Mouse (Mus musculus): Measurements from ENCODE around the gene Pla2g7. TPM values are rescaled to one million over a fixed set of nuclear protein-coding genes. Genes with fewer than 3 reads are reported as not detected.

Gene Pla2g7
- polyA plus RNA-seq, 1 experiment from 2014 or later: 14.5 TPM

DNA sequence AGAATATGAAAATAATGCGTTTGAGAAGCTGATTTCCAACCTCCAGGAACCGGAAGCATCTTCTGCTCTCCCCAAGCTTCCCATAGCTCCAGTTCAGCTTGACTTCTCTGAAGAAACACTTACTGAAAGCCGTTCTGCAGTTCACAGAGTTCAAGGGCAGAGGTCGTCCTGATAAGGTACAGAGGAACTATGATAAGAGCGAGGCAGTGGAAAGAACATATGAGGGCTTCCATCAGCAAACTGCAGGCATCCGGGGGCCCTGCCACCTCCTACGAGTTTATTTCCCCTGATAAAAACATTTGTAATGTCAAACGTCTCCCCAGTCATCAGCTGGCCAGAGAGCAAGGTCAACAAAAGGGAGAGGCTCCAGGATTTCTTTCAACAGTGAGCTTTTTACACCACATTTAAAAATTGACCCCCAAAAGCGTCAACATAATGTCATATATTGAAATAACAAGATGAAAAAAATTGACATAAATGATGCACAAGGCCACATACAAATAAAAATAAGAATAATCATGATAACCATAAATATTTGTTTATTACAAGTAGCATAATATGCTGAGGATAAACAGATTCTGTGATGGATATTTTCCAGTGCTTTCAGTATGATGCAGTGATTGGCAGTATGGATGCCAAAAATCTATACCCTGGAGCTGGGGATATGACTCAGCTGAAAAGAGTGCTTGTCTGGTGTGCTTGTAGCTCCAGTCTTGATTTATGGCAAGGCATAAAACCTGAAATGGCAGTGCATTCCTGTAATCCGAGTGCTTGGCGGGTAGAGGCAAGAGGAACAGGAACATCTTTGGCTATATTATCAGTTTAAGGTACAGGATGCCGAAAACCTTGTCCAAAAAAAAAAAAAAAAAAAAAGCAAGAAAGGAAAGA, 13.1 kb upstream of the Pla2g7 start:
- no peak for ATAC-seq (replicated peaks)
- Histone ChIP-seq H3K9ac (no peak overlapping the region), H3K27ac (no peak overlapping the region), H3K4me2 (no peak overlapping the region), H3K27me3 (replicated peaks) (no peaks in the 10 kb centered on the region), H3K9me3 (no peaks in the 10 kb centered on the region), H3K4me3 (no peak overlapping the region), H3K4me1 (0 out of 2 replicates have a peak, but pooled peaks cover 4% of the 10 kb centered on the region), H3K36me3 (replicated peaks) (no peaks in the 10 kb centered on the region)
- 85% methylated on average over 12 of the region's 12 CpGs for WGBS

DNA sequence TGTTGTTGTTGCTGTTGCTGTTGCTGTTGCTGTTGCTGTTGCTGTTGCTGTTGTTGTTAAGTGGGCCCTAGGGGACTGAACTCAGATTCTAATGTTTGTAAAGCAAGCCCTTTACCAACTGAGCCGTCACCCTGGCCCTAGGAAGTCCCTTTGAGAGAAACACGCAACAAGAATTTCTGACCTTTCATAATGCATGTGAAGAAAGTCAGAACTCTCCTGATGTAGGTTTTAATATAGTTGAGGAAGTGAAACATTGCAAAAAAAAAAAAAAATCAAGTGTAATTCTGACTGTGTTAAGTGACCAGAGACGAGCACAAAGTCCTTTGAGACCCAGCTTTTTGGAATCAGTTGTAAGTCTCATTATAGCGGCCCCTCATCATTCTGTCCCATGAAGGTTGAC, 10.8 kb upstream of the Pla2g7 start:
- 83% methylated on average over 4 of the region's 4 CpGs for WGBS
- H3K4me3 ChIP-seq: no peak overlapping the region
- no peak for ATAC-seq (replicated peaks)
- no peaks in the 10 kb centered on the region for H3K36me3 ChIP-seq (replicated peaks)
- no peak overlapping the region for H3K9ac ChIP-seq
- H3K27ac ChIP-seq: no peak overlapping the region
- 0 out of 2 replicates have a peak, but pooled peaks cover 4% of the 10 kb centered on the region for H3K4me1 ChIP-seq
- H3K9me3 ChIP-seq: no peaks in the 10 kb centered on the region
- no peaks in the 10 kb centered on the region for H3K27me3 ChIP-seq (replicated peaks)
- no peak overlapping the region for H3K4me2 ChIP-seq

- H3K4me1 ChIP-seq: 0 out of 2 replicates have a peak, but pooled peaks cover 4% of the 10 kb centered on the region
Measured at GRCm38 (mm10) chr17:43557541-43558090, 10.3 kb upstream of the Pla2g7 start.

GRCm38 (mm10) chr17:43558678-43559077, 9.2 kb upstream of the Pla2g7 start:
- H3K9me3 ChIP-seq: no peaks in the 10 kb centered on the region
- no peak overlapping the region for H3K4me2 ChIP-seq
- 0 out of 2 replicates have a peak, but pooled peaks cover 4% of the 10 kb centered on the region for H3K4me1 ChIP-seq
- no peaks in the 10 kb centered on the region for H3K27me3 ChIP-seq (replicated peaks)
- no peak overlapping the region for H3K9ac ChIP-seq
- WGBS: 87% methylated on average over 3 of the region's 3 CpGs
- no peak overlapping the region for H3K4me3 ChIP-seq
- no peak for ATAC-seq (replicated peaks)
- H3K27ac ChIP-seq: no peak overlapping the region
- no peaks in the 10 kb centered on the region for H3K36me3 ChIP-seq (replicated peaks)

More at GRCm38 (mm10) chr17:43557541-43558090, 10.3 kb upstream of the Pla2g7 start:
- peak; percentile 76 for ATAC-seq (replicated peaks)
- no peaks in the 10 kb centered on the region for H3K27me3 ChIP-seq (replicated peaks)
- 30% methylated on average over 6 of the region's 6 CpGs for WGBS
- H3K4me2 ChIP-seq: no peak overlapping the region
- H3K9me3 ChIP-seq: no peaks in the 10 kb centered on the region
- H3K27ac ChIP-seq: no peak overlapping the region
- no peak overlapping the region for H3K9ac ChIP-seq
- no peak overlapping the region for H3K4me3 ChIP-seq
- H3K36me3 ChIP-seq (replicated peaks): no peaks in the 10 kb centered on the region

- no peak overlapping the region for H3K4me2 ChIP-seq
- H3K27ac ChIP-seq: no peak overlapping the region
- no peak overlapping the region for H3K4me3 ChIP-seq
- ATAC-seq (replicated peaks): no peak
- 88% methylated on average over 7 of the region's 7 CpGs for WGBS
- no peaks in the 10 kb centered on the region for H3K9me3 ChIP-seq
- no peaks in the 10 kb centered on the region for H3K27me3 ChIP-seq (replicated peaks)
- no peaks in the 10 kb centered on the region for H3K36me3 ChIP-seq (replicated peaks)
- H3K4me1 ChIP-seq: peaks cover 1% of the 10 kb centered on the region
- no peak overlapping the region for H3K9ac ChIP-seq
Measured at GRCm38 (mm10) chr17:43563192-43563987, 4.5 kb upstream of the Pla2g7 start.

- H3K27me3 ChIP-seq (replicated peaks): no peaks in the 10 kb centered on the region
- peak; percentile 59; the same call in 1 of the 2 replicates for ATAC-seq (replicated peaks)
- 5% methylated on average over 12 of the region's 12 CpGs for WGBS
- peaks cover 7% of the 10 kb centered on the region for H3K4me1 ChIP-seq
- H3K4me3 ChIP-seq: peak overlapping the region; percentile 49
- no peaks in the 10 kb centered on the region for H3K9me3 ChIP-seq
- H3K27ac ChIP-seq: no peak overlapping the region
- H3K36me3 ChIP-seq (replicated peaks): no peaks in the 10 kb centered on the region
- peak overlapping the region; percentile 92 for H3K4me2 ChIP-seq
- peak overlapping the region; percentile 45 for H3K9ac ChIP-seq
Measured at GRCm38 (mm10) chr17:43567593-43567991, 306 bp upstream of the Pla2g7 start.

GRCm38 (mm10) chr17:43569287-43569686, 1.4 kb downstream of the Pla2g7 start:
- H3K4me3 ChIP-seq: no peak overlapping the region
- ATAC-seq (replicated peaks): no peak

DNA sequence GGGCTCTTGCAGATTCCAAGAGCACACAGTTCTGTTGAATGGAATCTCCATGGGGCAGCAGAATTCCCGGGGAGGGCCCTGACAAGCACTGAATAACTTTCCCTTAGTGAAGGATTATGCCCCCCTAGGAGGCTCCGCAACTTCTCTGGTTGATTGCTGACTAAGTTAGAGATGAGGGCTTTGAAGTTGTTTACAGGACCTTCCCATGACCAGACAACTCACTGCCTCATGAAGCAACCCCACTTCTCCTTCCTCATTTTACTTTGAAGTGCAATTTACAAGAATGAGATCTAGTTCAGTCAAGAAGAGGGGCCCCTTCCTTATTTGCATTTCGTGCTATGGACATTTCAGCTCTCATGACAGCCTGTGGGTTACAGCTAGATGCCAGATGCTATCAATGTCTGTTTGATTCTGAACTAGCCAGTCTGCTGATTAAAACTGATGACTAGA, 5.8 kb downstream of the Pla2g7 start:
- Histone ChIP-seq H3K27ac (no peak overlapping the region), H3K4me2 (no peak overlapping the region), H3K4me3 (no peak overlapping the region), H3K9ac (no peak overlapping the region), H3K4me1 (peaks cover 3% of the 10 kb centered on the region), H3K27me3 (replicated peaks) (no peaks in the 10 kb centered on the region), H3K36me3 (replicated peaks) (no peaks in the 10 kb centered on the region), H3K9me3 (no peaks in the 10 kb centered on the region)
- ATAC-seq (replicated peaks): no peak
- 17% methylated on average over 3 of the region's 3 CpGs for WGBS

More at GRCm38 (mm10) chr17:43569287-43569686, 1.4 kb downstream of the Pla2g7 start:
- no peak overlapping the region for H3K4me2 ChIP-seq
- 56% methylated on average over 7 of the region's 7 CpGs for WGBS
- no peaks in the 10 kb centered on the region for H3K36me3 ChIP-seq (replicated peaks)
- no peaks in the 10 kb centered on the region for H3K27me3 ChIP-seq (replicated peaks)
- peaks cover 7% of the 10 kb centered on the region for H3K4me1 ChIP-seq
- no peak overlapping the region for H3K27ac ChIP-seq
- H3K9ac ChIP-seq: no peak overlapping the region
- no peaks in the 10 kb centered on the region for H3K9me3 ChIP-seq

DNA sequence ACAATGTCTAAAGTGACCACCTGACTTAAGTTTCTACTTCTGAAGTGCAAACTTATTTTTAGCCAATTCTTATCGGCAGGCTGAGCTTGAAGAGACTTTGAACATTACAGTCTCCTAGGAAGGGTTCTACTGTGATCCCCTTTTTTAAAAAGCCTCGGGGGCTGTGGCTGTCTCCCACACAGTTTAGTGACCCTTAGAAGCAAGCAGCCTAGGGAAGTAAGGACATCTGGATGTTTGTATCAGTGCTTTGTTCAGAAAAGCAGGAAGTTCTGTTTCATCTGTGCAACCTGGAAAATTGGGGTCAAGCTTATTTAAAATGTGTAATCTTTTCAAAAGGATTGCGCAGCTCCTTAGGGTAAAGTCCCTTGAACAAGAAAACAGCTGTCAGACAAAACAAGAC, 12.6 kb downstream of the Pla2g7 start:
- peak overlapping the region; percentile 29 for H3K4me2 ChIP-seq
- H3K9me3 ChIP-seq: no peaks in the 10 kb centered on the region
- peak overlapping the region; percentile 32; the same call in 1 of the 2 replicates for H3K27ac ChIP-seq
- H3K27me3 ChIP-seq (replicated peaks): no peaks in the 10 kb centered on the region
- ATAC-seq (replicated peaks): 0 out of 2 replicates have a peak, but pooled peaks have one; percentile 37
- H3K4me3 ChIP-seq: no peak overlapping the region
- H3K9ac ChIP-seq: 0 out of 2 replicates have a peak overlapping the region, but pooled peaks have one; percentile 2
- no peaks in the 10 kb centered on the region for H3K36me3 ChIP-seq (replicated peaks)
- WGBS: 22% methylated on average over 3 of the region's 3 CpGs
- peaks cover 6% of the 10 kb centered on the region; the same call in 1 of the 2 replicates for H3K4me1 ChIP-seq

DNA sequence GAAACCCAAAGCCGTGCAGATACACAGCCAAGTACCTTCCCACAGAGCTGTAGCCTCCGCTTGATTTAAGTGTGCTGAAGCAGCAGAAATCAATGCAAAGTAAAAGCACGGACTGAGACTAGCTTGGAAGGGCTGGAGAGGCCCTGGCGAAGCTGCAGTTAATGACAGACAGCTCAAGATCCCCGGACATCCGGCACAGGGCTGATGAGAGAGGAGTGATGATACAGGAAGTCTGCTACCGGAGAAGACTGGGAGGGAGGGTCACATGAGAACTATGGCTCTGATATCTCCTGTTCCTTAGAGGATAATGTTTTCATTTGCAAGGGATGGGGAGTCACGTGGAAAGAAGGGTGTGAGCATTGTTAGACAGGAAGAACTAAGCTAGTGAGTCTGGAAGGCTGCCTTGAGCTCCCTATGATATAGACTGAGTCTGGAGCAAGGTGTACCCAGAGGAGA, 13.1 kb downstream of the Pla2g7 start:
- H3K4me1 ChIP-seq: peaks cover 6% of the 10 kb centered on the region; the same call in 1 of the 2 replicates
- H3K27me3 ChIP-seq (replicated peaks): no peaks in the 10 kb centered on the region
- H3K9me3 ChIP-seq: no peaks in the 10 kb centered on the region
- no peaks in the 10 kb centered on the region for H3K36me3 ChIP-seq (replicated peaks)
- H3K27ac ChIP-seq: peak overlapping the region; percentile 32; the same call in 1 of the 2 replicates
- peak overlapping the region; percentile 29 for H3K4me2 ChIP-seq
- WGBS: 23% methylated on average over 8 of the region's 8 CpGs
- no peak overlapping the region for H3K4me3 ChIP-seq
- 0 out of 2 replicates have a peak overlapping the region, but pooled peaks have one; percentile 2 for H3K9ac ChIP-seq
- peak; percentile 71 for ATAC-seq (replicated peaks)

DNA sequence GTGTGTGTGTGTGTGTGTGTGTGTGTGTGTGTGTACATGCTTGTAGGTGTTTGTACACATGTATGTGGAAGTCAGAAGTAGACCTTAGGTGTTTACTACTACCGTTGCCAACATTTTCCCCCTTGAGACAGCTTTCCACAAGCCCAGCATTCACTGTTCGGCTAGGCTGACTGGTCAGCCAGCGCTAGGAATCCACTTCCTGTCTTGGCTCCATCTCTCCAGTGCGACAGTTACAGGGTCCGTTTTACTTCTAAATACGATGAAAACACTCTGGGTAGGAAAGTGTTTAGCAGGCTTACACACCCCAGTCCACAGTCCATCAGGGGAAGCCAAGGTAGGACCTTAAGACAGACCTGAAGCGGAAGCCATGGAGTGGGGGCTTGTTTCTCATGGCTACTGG, 16.9 kb downstream of the Pla2g7 start:
- Histone ChIP-seq H3K4me3 (no peak overlapping the region), H3K9ac (no peak overlapping the region), H3K27ac (no peak overlapping the region), H3K36me3 (replicated peaks) (no peaks in the 10 kb centered on the region), H3K4me1 (peaks cover 6% of the 10 kb centered on the region; the same call in 1 of the 2 replicates), H3K4me2 (no peak overlapping the region), H3K27me3 (replicated peaks) (no peaks in the 10 kb centered on the region), H3K9me3 (no peaks in the 10 kb centered on the region)
- no peak for ATAC-seq (replicated peaks)
- 87% methylated on average over 7 of the region's 7 CpGs for WGBS
